1 mouse cellular context compared by ENCODE assay signal in genomic region chr6:146855185-146855584, GRCm38 (mm10).
TF ChIP-seq lines count a peak whose summit lies in the region.

No protein-coding gene starts in this region.

TF ChIP-seq in MEL, 35 proteins besides CTCF, POLR2A, EP300 and RAD21 (continued from another document):
- TF ChIP-seq POLR2AphosphoS2 (IDR thresholded peaks at IDR 0.05; ENCODE audit: low read length): no peak
- no peak for TF ChIP-seq RCOR1 (IDR thresholded peaks at IDR 0.05; ENCODE audit: low read depth, low read length)
- no peak for TF ChIP-seq HCFC1 (IDR thresholded peaks at IDR 0.05; ENCODE audit: low read depth, low read length)
